Mouse (Mus musculus) kidney, postnatal 0 days (tissue): ENCODE measurements around the gene Patj. TPM values are rescaled to one million over a fixed set of nuclear protein-coding genes. Genes with fewer than 3 reads are reported as not detected.
"Not testable (repeated sequence)": the region's sequence is repeated elsewhere in the genome, so short reads cannot be mapped to it uniquely, and the experiment has no call there.

Experiments used
- ATAC-seq: fragments of 200-750 bp; cut with Nextera tagmentation; replicated peaks from 2 replicates; pipeline ENCODE4 v1.8.0; 2017; ENCODE audit warnings: low read depth, moderate number of reproducible peaks, moderate TSS enrichment, moderate library complexity; ENCODE audit not compliant: low FRiP score
- DNase-seq: peaks from one replicate; pipeline ENCODE4 v3.0.0-alpha.2; 2016; ENCODE audit warnings: low spot score
- H3K27ac ChIP-seq: fragments of 300-500 bp; sonication (generic); 2 replicates; pipeline ENCODE4 v1.5.1; 2014; ENCODE audit warnings: mild to moderate bottlenecking
- H3K27me3 ChIP-seq: fragments of 300-500 bp; sonication (generic); 2 replicates; pipeline ENCODE4 v1.6.1; 2014; ENCODE audit warnings: low read length, mixed read lengths; ENCODE audit not compliant: insufficient read depth
- H3K36me3 ChIP-seq: fragments of 300-500 bp; sonication (generic); 2 replicates; pipeline ENCODE4 v1.6.1; 2014; ENCODE audit warnings: low read length, mixed read lengths; ENCODE audit not compliant: insufficient read depth
- H3K4me1 ChIP-seq: fragments of 300-500 bp; sonication (generic); replicated peaks from 2 replicates; pipeline ENCODE4 v1.6.1; 2014; ENCODE audit warnings: antibody characterized with exemption, low read length, mixed read lengths; ENCODE audit not compliant: insufficient read depth
- H3K4me2 ChIP-seq: fragments of 300-500 bp; sonication (generic); 2 replicates; pipeline ENCODE4 v1.6.1; 2014; ENCODE audit warnings: mild to moderate bottlenecking, low read length, moderate library complexity, mixed read lengths
- H3K4me3 ChIP-seq: fragments of 300-500 bp; sonication (generic); replicated peaks from 2 replicates; pipeline ENCODE4 v1.5.1; 2014; ENCODE audit warnings: low read depth, low read length
- H3K9ac ChIP-seq: fragments of 300-500 bp; sonication (generic); 2 replicates; pipeline ENCODE4 v1.6.1; 2014; ENCODE audit warnings: low read depth, low read length
- H3K9me3 ChIP-seq: fragments of 300-500 bp; sonication (generic); replicated peaks from 2 replicates; pipeline ENCODE4 v1.6.1; 2016; ENCODE audit warnings: low read length, inconsistent platforms, mixed read lengths
- CTCF ChIP-seq: IDR thresholded peaks from 2 replicates; pipeline ENCODE4 v1.5.1; 2016; ENCODE audit warnings: antibody characterized with exemption, low read depth, mild to moderate bottlenecking, moderate library complexity
- WGBS: fragments of 180-500 bp; shearing (Covaris S2); extraction: QIAGEN DNeasy Blood & Tissue Kit; methylation state at CpG from one replicate; pipeline ENCODE4 v1.1.7; 2014; 5-methylcytosine and 5-hydroxymethylcytosine counted together
- polyA plus RNA-seq: library from polyadenylated mRNA; unstranded; fragments of >200 nt; fragmentation: Nextera tagmentation; extraction: Ambion mirVana; gene quantifications from 2 replicates; pipeline ENCODE4 v1.2.1, GENCODE M21; 2015

Gene Patj
- polyA plus RNA-seq, 1 experiment from 2014 or later: 15.2 TPM

- WGBS: 23% methylated on average over 3 of the region's 3 CpGs
- DNase-seq (peak; percentile 24), ATAC-seq (no peak; the same call in 1 of the 2 replicates)
- Histone ChIP-seq H3K9me3 (no peaks in the 10 kb centered on the region), H3K27me3 (no peaks in the 10 kb centered on the region), H3K4me3 (no peak overlapping the region), H3K4me1 (no peaks in the 10 kb centered on the region), H3K4me2 (no peak overlapping the region), H3K36me3 (no peaks in the 10 kb centered on the region), H3K9ac (no peak overlapping the region), H3K27ac (no peak overlapping the region)
- TF ChIP-seq CTCF: 0 out of 2 replicates have a peak, but pooled peaks have one; percentile 12
These were observed 227.6 kb downstream of the Patj start for GRCm38 (mm10) chr4:98622996-98623673.

GRCm38 (mm10) chr4:98628286-98628685 lies 232.7 kb downstream of the Patj start:
- WGBS: 83% methylated on average over 6 of the region's 6 CpGs
- no peaks in the 10 kb centered on the region for H3K4me1 ChIP-seq
- no peak overlapping the region for H3K9ac ChIP-seq
- no peak for TF ChIP-seq CTCF
- no peaks in the 10 kb centered on the region for H3K36me3 ChIP-seq
- no peaks in the 10 kb centered on the region for H3K27me3 ChIP-seq
- H3K4me2 ChIP-seq: no peak overlapping the region
- ATAC-seq: no peak
- DNase-seq: no peak
- no peak overlapping the region for H3K27ac ChIP-seq
- no peaks in the 10 kb centered on the region for H3K9me3 ChIP-seq
- no peak overlapping the region for H3K4me3 ChIP-seq

GRCm38 (mm10) chr4:98629217-98629616 lies 233.6 kb downstream of the Patj start:
- H3K27me3 ChIP-seq, H3K27ac ChIP-seq, H3K4me1 ChIP-seq, DNase-seq, H3K4me3 ChIP-seq, H3K36me3 ChIP-seq, H3K9ac ChIP-seq, H3K9me3 ChIP-seq, ATAC-seq, H3K4me2 ChIP-seq: not testable (repeated sequence)

- no peak overlapping the region for H3K4me2 ChIP-seq
- no peak for DNase-seq
- no peak overlapping the region for H3K4me3 ChIP-seq
- no peaks in the 10 kb centered on the region for H3K36me3 ChIP-seq
- no peaks in the 10 kb centered on the region for H3K9me3 ChIP-seq
- no peak for ATAC-seq
- no peak for TF ChIP-seq CTCF
- H3K4me1 ChIP-seq: no peaks in the 10 kb centered on the region
- WGBS: 87% methylated on average over 18 of the region's 18 CpGs
- H3K27me3 ChIP-seq: no peaks in the 10 kb centered on the region
- no peak overlapping the region for H3K27ac ChIP-seq
- H3K9ac ChIP-seq: no peak overlapping the region
These were observed 239.7 kb downstream of the Patj start for GRCm38 (mm10) chr4:98635140-98635837.

GRCm38 (mm10) chr4:98638731-98639130 lies 243.1 kb downstream of the Patj start:
- no peak overlapping the region for H3K4me3 ChIP-seq
- ATAC-seq: no peak
- no peak overlapping the region for H3K9ac ChIP-seq
- no peaks in the 10 kb centered on the region for H3K36me3 ChIP-seq
- H3K27me3 ChIP-seq: no peaks in the 10 kb centered on the region
- no peaks in the 10 kb centered on the region for H3K4me1 ChIP-seq
- no peak for TF ChIP-seq CTCF
- no peak for DNase-seq
- H3K27ac ChIP-seq: no peak overlapping the region
- no peak overlapping the region for H3K4me2 ChIP-seq
- no peaks in the 10 kb centered on the region for H3K9me3 ChIP-seq
- WGBS: 94% methylated on average over 8 of the region's 8 CpGs

GRCm38 (mm10) chr4:98653650-98654049 lies 258.1 kb downstream of the Patj start:
- no peaks in the 10 kb centered on the region for H3K9me3 ChIP-seq
- no peak overlapping the region for H3K27ac ChIP-seq
- ATAC-seq (no peak), DNase-seq (peak; percentile 62)
- H3K36me3 ChIP-seq: peaks cover 5% of the 10 kb centered on the region; the same call in 1 of the 2 replicates
- H3K4me1 ChIP-seq: no peaks in the 10 kb centered on the region
- H3K4me2 ChIP-seq: no peak overlapping the region
- no peak for TF ChIP-seq CTCF
- H3K4me3 ChIP-seq: no peak overlapping the region
- no peaks in the 10 kb centered on the region for H3K27me3 ChIP-seq
- H3K9ac ChIP-seq: no peak overlapping the region
- 44% methylated on average over 7 of the region's 7 CpGs for WGBS
